Mouse (Mus musculus) lung, embryonic 16.5 days (tissue): ENCODE data around the gene Tenm3. TPM values are rescaled to one million over a fixed set of nuclear protein-coding genes. Genes with fewer than 3 reads are reported as not detected.

Experiments used
- ATAC-seq: fragments of 200-750 bp; cut with Nextera tagmentation; 2 replicates; pipeline ENCODE4 v1.8.0; 2017; ENCODE audit warnings: low read depth, mild to moderate bottlenecking, moderate library complexity
- H3K27ac ChIP-seq: fragments of 300-500 bp; sonication (generic); 2 replicates; pipeline ENCODE4 v1.5.1; 2014; ENCODE audit warnings: mild to moderate bottlenecking, control low read depth, low read length
- H3K27me3 ChIP-seq: fragments of 300-500 bp; sonication (generic); 2 replicates; pipeline ENCODE4 v1.6.1; 2014; ENCODE audit warnings: low read depth, low read length, mixed read lengths; ENCODE audit not compliant: control insufficient read depth, insufficient read depth
- H3K36me3 ChIP-seq: fragments of 300-500 bp; sonication (generic); 2 replicates; pipeline ENCODE4 v1.6.1; 2014; ENCODE audit warnings: low read length; ENCODE audit not compliant: control insufficient read depth, insufficient read depth
- H3K4me1 ChIP-seq: fragments of 300-500 bp; sonication (generic); replicated peaks from 2 replicates; pipeline ENCODE4 v1.6.1; 2014; ENCODE audit warnings: low read length, mixed read lengths; ENCODE audit not compliant: control insufficient read depth, insufficient read depth
- H3K4me2 ChIP-seq: fragments of 300-500 bp; sonication (generic); 2 replicates; pipeline ENCODE4 v1.6.1; 2014; ENCODE audit warnings: low read depth, low read length, control low read depth
- H3K4me3 ChIP-seq: fragments of 300-500 bp; sonication (generic); 2 replicates; pipeline ENCODE4 v1.5.1; 2014; ENCODE audit warnings: mild to moderate bottlenecking, low read length, control low read depth
- H3K9ac ChIP-seq: fragments of 300-500 bp; sonication (generic); 2 replicates; pipeline ENCODE4 v1.6.1; 2014; ENCODE audit warnings: low read length, control low read depth
- H3K9me3 ChIP-seq: fragments of 300-500 bp; sonication (generic); 2 replicates; pipeline ENCODE4 v1.6.1; 2016; ENCODE audit warnings: low read length; ENCODE audit not compliant: control insufficient read depth
- WGBS: fragments of 180-500 bp; shearing (Covaris S2); extraction: QIAGEN DNeasy Blood & Tissue Kit; methylation state at CpG from one replicate; pipeline ENCODE4 v1.1.7; 2014; 5-methylcytosine and 5-hydroxymethylcytosine counted together
- polyA plus RNA-seq: library from polyadenylated mRNA; unstranded; fragments of >200 nt; fragmentation: Nextera tagmentation; extraction: Ambion mirVana; gene quantifications from 2 replicates; pipeline ENCODE4 v1.2.1, GENCODE M21; 2015

Tenm3 gene
- polyA plus RNA-seq, 1 experiment from 2014 or later, result 4.1 TPM

DNA sequence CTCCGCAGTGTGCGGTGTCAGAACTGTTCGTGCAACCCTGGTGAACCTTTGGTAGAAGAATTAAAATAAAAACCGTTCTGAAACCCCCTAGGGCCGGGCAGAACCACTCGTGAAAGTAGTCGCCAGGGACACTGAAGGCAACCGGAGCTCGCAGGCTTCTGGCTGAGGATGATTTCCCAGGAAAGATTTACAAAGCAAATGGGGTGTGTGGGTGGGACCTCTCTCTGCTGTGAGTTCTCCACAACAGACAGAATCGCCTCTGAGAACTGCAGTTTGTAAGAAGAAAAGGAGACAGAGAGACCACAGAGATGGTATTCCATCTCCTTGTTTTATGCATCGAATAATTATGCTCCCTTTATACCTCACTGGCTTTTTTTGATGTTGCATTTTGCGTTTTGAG lies 122.4 kb downstream of the Tenm3 start:
- H3K4me1 ChIP-seq, result no peaks in the 10 kb centered on the region
- no peak overlapping the region for H3K4me2 ChIP-seq
- no peaks in the 10 kb centered on the region for H3K36me3 ChIP-seq
- no peak overlapping the region for H3K27ac ChIP-seq
- no peak overlapping the region for H3K9ac ChIP-seq
- H3K27me3 ChIP-seq, result no peaks in the 10 kb centered on the region
- WGBS, result 89% methylated on average over 12 of the region's 12 CpGs
- H3K9me3 ChIP-seq, result no peaks in the 10 kb centered on the region
- H3K4me3 ChIP-seq, result no peak overlapping the region
- ATAC-seq, result no peak

DNA sequence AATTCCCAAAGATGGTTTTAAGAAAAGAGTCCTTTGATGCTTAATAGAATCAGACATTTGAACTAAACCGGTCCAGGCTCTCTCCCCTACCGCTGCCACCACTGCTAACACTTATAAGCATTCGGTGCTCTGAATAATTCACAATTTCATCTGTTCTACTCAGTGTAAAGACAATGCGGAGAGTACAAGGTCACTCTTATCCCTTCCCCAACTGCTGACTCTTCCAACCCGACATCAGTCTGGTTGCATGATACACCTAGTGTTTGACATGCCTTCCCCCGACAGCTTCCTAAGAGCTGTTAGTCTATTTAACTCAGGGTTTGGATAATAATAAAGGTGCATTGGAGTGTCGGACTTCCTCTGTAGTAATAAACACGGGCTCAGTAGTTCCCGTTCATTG lies 128.1 kb downstream of the Tenm3 start:
- no peak overlapping the region for H3K4me2 ChIP-seq
- H3K9ac ChIP-seq, result no peak overlapping the region
- WGBS, result 67% methylated on average over 9 of the region's 9 CpGs
- H3K4me1 ChIP-seq, result no peaks in the 10 kb centered on the region
- no peak for ATAC-seq
- H3K27me3 ChIP-seq, result no peaks in the 10 kb centered on the region; the same call in 1 of the 2 replicates
- H3K9me3 ChIP-seq, result peaks cover 2% of the 10 kb centered on the region; the same call in 1 of the 2 replicates
- no peak overlapping the region for H3K27ac ChIP-seq
- no peaks in the 10 kb centered on the region for H3K36me3 ChIP-seq
- no peak overlapping the region for H3K4me3 ChIP-seq

DNA sequence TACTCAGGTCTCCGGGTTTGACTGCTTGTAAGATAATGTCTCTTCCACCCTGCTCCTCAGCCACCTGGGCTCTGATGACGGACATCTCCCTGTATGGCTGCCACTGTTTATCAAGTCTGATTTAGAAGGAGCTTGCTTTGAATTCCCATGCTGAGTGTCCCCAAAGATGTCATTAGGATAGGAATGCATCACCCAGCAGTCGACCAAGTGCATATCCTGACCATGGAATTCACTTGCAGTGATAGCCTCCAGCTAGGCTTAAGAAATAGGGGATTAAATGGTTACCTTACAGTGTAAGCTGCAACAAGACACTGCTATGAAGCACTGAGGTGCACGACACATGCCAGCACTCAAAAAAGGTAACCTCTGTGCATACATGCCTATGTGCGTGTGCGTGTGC lies 137.1 kb downstream of the Tenm3 start:
- H3K9me3 ChIP-seq, result peaks cover 9% of the 10 kb centered on the region; the same call in 1 of the 2 replicates
- no peak overlapping the region for H3K4me3 ChIP-seq
- H3K27ac ChIP-seq, result no peak overlapping the region
- ATAC-seq, result no peak
- WGBS, result 85% methylated on average over 6 of the region's 6 CpGs
- H3K36me3 ChIP-seq, result no peaks in the 10 kb centered on the region
- H3K4me2 ChIP-seq, result no peak overlapping the region
- H3K27me3 ChIP-seq, result no peaks in the 10 kb centered on the region
- H3K9ac ChIP-seq, result no peak overlapping the region
- no peaks in the 10 kb centered on the region; the same call in 1 of the 2 replicates for H3K4me1 ChIP-seq

DNA sequence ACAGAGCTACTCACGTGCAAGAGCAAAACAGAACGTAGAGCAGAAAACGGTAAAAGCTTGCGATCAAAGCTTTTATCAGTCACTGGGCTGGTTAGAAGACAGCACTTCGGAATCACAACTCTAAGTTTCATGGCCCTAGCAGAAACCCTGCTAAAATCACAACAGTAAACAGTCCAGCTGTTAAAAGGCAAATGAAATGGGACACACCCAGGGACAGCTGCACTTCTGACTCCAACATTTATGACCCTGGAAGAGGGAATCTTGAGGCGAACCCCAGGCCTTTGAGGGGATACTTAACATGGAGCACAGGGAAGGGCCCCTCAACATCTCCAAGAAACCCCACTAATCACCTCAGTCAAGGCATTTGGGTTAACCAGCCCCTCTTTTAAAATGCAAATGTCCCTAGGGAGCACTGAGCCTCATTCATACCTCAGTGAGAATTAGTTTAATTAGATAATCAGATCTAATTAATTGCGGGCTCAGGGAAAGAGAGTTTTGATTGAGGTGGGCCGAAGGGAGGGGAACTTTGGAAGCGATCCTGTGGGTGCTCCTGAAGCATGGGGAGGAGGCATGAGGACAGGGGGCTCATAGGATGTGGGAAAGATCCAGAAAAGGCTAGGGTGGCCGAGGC lies 138.8 kb downstream of the Tenm3 start:
- Histone ChIP-seq H3K36me3 (no peaks in the 10 kb centered on the region), H3K4me1 (no peaks in the 10 kb centered on the region; the same call in 1 of the 2 replicates), H3K9me3 (0 out of 2 replicates have a peak, but pooled peaks cover 6% of the 10 kb centered on the region), H3K4me3 (no peak overlapping the region), H3K9ac (no peak overlapping the region), H3K27me3 (no peaks in the 10 kb centered on the region), H3K27ac (no peak overlapping the region; the same call in 1 of the 2 replicates), H3K4me2 (no peak overlapping the region)
- peak; percentile 17; the same call in 1 of the 2 replicates for ATAC-seq
- 79% methylated on average over 10 of the region's 10 CpGs for WGBS

DNA sequence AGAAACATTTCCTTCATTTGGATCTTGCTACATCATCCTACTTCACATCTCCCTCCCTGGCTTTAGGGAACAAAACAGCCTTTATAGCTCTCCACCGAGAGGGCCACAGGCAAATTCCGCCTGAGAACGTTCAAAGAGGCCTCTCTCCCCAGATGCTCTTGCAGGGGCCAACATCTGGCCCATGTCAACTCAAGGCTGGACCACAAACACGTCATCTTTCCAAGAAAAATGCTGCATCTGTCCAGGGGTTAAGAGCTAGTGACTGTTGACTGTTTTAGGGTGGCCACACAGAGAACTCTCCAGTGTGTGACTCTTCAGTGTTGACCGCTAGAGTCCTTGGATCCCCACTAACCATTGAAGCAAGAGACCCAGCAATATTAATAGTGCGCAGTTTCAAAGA lies 139.3 kb downstream of the Tenm3 start:
- Histone ChIP-seq H3K4me2 (no peak overlapping the region), H3K4me1 (no peaks in the 10 kb centered on the region; the same call in 1 of the 2 replicates), H3K27ac (no peak overlapping the region), H3K9me3 (0 out of 2 replicates have a peak, but pooled peaks cover 6% of the 10 kb centered on the region), H3K4me3 (no peak overlapping the region), H3K27me3 (no peaks in the 10 kb centered on the region), H3K9ac (no peak overlapping the region), H3K36me3 (no peaks in the 10 kb centered on the region)
- 55% methylated on average over 6 of the region's 6 CpGs for whole genome bisulfite sequencing
- peak; percentile 91 for ATAC-seq

DNA sequence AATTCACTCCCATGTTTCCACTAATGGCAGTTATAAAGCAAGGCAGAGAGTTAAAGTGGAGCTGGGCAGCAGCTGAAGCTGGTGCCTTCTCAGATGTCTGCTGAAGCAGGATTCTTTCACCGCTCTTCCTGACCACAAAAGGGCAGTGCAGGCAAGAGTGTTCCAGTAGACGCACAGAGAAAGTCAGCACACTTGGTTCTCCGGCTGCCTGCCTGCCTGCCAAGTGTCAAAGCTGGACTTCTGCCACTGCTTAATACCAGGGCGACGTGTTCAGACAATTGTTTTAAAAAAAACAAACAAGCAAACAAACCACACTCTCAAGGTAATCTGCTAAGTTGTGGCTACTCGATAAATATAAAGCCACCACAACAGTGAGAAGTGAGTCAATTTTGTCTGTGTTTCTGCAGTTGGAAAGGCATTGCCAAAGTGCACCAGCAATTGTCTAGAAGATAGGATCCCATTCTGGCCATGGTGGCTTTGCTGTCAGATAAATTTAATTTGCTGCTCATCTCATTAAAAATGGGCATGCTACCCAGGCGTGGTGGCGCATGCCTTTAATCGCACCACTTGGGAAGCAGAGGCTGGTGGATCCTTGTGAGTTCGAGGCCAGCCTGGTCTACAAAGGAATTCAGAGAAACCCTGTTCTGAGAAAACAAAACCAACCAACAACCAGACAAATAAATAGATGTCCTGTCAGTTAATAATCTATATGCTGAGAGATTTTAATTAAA lies 152.9 kb downstream of the Tenm3 start:
- H3K27ac ChIP-seq, result no peak overlapping the region
- no peak overlapping the region for H3K9ac ChIP-seq
- no peak overlapping the region for H3K4me3 ChIP-seq
- no peaks in the 10 kb centered on the region for H3K36me3 ChIP-seq
- H3K9me3 ChIP-seq, result no peaks in the 10 kb centered on the region
- WGBS, result 69% methylated on average over 10 of the region's 10 CpGs
- no peaks in the 10 kb centered on the region for H3K27me3 ChIP-seq
- peaks cover 8% of the 10 kb centered on the region; the same call in 1 of the 2 replicates for H3K4me1 ChIP-seq
- H3K4me2 ChIP-seq, result no peak overlapping the region
- ATAC-seq, result peak; percentile 17; the same call in 1 of the 2 replicates

DNA sequence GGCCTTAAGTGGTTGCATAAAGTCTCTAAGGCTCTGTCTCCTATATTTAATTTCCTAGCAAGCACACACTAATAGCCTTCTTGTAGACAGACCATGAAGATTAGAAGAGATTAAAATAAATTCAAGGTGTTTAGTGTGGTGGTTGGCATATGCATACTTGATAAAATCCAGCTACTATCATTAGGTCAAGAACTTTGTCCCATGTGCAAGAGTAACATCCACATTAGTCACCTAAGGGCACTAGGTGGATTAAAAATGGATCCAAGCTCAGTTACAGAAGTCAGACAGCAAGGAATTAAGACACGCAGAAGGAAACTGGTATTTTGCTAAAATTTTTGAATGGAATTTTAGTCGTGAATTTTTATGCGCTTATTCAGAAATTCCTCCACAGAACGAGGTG lies 155.0 kb downstream of the Tenm3 start:
- Histone ChIP-seq H3K4me3 (no peak overlapping the region), H3K4me1 (peaks cover 8% of the 10 kb centered on the region; the same call in 1 of the 2 replicates), H3K9me3 (no peaks in the 10 kb centered on the region), H3K27me3 (no peaks in the 10 kb centered on the region), H3K27ac (no peak overlapping the region), H3K36me3 (no peaks in the 10 kb centered on the region), H3K4me2 (no peak overlapping the region), H3K9ac (no peak overlapping the region)
- 39% methylated on average over 4 of the region's 4 CpGs for WGBS
- ATAC-seq, result no peak

DNA sequence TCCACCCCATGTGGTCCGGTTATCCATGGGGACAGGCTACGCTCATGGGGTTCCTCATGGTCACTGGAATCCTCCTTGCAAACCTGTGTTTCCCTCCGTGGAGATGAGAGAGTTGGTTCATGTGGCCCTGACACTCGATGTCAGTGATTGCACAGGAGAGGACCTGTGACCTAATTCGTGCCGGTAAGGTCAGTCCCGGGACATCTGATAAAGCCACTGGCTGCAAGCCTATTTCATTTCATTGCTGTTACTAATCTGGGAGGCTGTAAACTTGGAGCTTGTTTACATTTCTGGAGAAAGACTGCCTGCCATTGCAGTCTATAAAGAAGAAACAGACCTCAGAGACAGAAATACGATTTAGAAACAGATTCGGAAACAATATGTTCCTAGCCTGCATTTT lies 155.6 kb downstream of the Tenm3 start:
- Histone ChIP-seq H3K27me3 (no peaks in the 10 kb centered on the region), H3K4me1 (peaks cover 8% of the 10 kb centered on the region; the same call in 1 of the 2 replicates), H3K36me3 (no peaks in the 10 kb centered on the region), H3K4me3 (no peak overlapping the region), H3K27ac (no peak overlapping the region), H3K9me3 (no peaks in the 10 kb centered on the region), H3K4me2 (0 out of 2 replicates have a peak overlapping the region, but pooled peaks have one; percentile 6), H3K9ac (no peak overlapping the region)
- WGBS, result 31% methylated on average over 9 of the region's 9 CpGs
- ATAC-seq, result 0 out of 2 replicates have a peak, but pooled peaks have one; percentile 15

DNA sequence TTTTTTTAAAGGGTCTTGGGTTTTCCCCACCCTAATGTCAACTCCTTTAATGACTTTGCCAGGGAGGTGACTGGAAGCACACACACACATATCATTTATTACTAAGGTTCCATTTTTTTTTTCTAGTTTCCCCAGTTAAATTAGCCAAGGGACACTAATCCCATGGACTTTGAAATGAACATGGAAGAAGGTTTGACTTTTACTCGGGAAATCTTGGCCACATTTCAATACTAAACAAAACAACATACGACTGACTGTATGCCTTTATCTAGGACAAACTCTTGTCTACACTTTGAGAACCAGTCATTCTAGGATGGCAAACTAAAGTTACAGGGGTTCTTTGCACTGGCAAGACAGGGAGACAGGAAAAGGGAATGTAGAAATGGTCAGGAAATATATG lies 170.3 kb downstream of the Tenm3 start:
- no peak for ATAC-seq
- Histone ChIP-seq H3K4me2 (no peak overlapping the region), H3K4me1 (no peaks in the 10 kb centered on the region; the same call in 1 of the 2 replicates), H3K9me3 (no peaks in the 10 kb centered on the region), H3K36me3 (no peaks in the 10 kb centered on the region), H3K27ac (no peak overlapping the region), H3K4me3 (no peak overlapping the region), H3K9ac (no peak overlapping the region), H3K27me3 (no peaks in the 10 kb centered on the region)
- 39% methylated on average over 2 of the region's 2 CpGs for WGBS
